Mouse (Mus musculus): ENCODE results near the gene Tmco4. TPM values are rescaled to one million over a fixed set of nuclear protein-coding genes. Genes with fewer than 3 reads are reported as not detected.
"Not testable (repeated sequence)": the region's sequence is repeated elsewhere in the genome, so short reads cannot be mapped to it uniquely, and the experiment has no call there.

Tmco4 gene
- polyA plus RNA-seq, 1 experiment from 2014 or later = 1.1 TPM

DNA sequence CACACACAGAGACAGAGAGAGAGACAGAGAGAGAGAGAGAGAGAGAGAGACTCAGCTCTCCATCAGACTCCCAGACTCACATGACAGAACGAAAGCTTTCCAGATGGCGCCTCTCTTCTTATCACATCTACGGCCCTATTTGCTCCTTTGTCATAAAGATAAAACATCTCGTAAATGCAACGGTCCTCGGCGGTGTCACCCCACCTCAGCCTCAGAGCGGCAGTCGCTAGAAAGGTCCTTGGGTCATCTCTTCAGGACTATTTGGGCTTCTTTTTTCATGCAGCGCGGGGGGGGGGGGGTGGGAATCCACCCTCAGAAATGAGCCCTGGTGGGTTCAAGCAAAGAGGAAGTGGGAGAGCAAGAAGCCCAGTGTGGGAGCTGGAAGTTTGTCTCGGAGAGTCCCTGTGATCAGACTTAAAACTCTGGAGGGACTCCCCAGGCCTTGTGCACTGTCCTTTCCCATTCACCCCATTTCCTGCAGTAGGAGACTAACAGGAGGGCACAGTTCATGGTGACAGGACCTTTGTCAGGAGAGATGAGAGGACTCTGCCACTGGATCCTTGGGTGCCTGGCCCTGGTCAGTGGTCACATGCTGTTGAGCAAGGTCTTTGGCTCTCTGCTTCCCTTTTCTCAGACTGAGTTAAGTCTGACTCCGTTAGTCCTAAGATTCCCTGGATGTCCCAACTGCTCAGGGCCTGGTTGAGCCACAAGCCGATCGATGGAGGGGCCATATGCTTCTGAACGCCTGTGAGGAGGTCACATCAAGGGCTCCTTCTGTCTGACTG, 3.7 kb upstream of the Tmco4 start:
- WGBS = 66% methylated on average over 16 of the region's 16 CpGs
- H3K4me1 ChIP-seq (ENCODE audit: control insufficient read depth, insufficient read depth, low read length) = peaks cover 4% of the 10 kb centered on the region; the same call in 1 of the 2 replicates
- no peak overlapping the region for H3K4me3 ChIP-seq (ENCODE audit: low read depth, low read length)
- no peak overlapping the region for H3K9ac ChIP-seq (replicated peaks; ENCODE audit: low read depth, low read length)
- ATAC-seq (ENCODE audit: low read depth) = no peak
- H3K4me2 ChIP-seq (ENCODE audit: low read depth, low read length) = no peak overlapping the region
- no peaks in the 10 kb centered on the region for H3K27me3 ChIP-seq (ENCODE audit: control insufficient read depth, insufficient read depth, low read length)
- no peaks in the 10 kb centered on the region for H3K9me3 ChIP-seq (ENCODE audit: control insufficient read depth, low read length)
- no peaks in the 10 kb centered on the region for H3K36me3 ChIP-seq (ENCODE audit: control insufficient read depth, insufficient read depth, low read length)
- no peak overlapping the region for H3K27ac ChIP-seq (ENCODE audit: low read depth, low read length)

DNA sequence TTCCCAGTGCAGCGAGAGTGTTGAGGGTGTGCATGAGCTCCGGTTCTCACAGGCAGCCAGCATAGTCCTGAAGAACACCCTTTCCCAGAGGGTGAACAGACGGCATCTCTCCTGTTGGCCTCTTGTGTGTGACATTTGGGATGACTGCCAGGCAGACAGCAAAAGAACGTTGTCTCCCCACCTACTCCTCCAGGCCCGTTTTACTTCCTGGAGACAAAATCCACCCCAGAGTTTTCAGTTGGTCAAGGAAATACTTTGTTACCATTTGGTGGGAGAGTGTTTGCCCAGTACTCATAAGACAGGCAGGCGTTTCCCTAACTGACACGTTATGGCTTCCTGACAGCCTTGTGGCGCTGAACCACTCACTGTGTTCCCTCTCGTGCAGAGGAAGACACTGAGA, 3.0 kb upstream of the Tmco4 start:
- no peak overlapping the region for H3K4me2 ChIP-seq (ENCODE audit: low read depth, low read length)
- no peak for ATAC-seq (ENCODE audit: low read depth)
- peaks cover 4% of the 10 kb centered on the region; the same call in 1 of the 2 replicates for H3K4me1 ChIP-seq (ENCODE audit: control insufficient read depth, insufficient read depth, low read length)
- H3K27ac ChIP-seq (ENCODE audit: low read depth, low read length) = no peak overlapping the region
- no peaks in the 10 kb centered on the region for H3K9me3 ChIP-seq (ENCODE audit: control insufficient read depth, low read length)
- H3K36me3 ChIP-seq (ENCODE audit: control insufficient read depth, insufficient read depth, low read length) = no peaks in the 10 kb centered on the region
- 76% methylated on average over 9 of the region's 9 CpGs for WGBS
- H3K4me3 ChIP-seq (ENCODE audit: low read depth, low read length) = no peak overlapping the region
- no peak overlapping the region for H3K9ac ChIP-seq (replicated peaks; ENCODE audit: low read depth, low read length)
- H3K27me3 ChIP-seq (ENCODE audit: control insufficient read depth, insufficient read depth, low read length) = no peaks in the 10 kb centered on the region

- Histone ChIP-seq H3K27me3 (ENCODE audit: control insufficient read depth, insufficient read depth, low read length) (no peaks in the 10 kb centered on the region), H3K9ac (replicated peaks; ENCODE audit: low read depth, low read length) (no peak overlapping the region), H3K36me3 (ENCODE audit: control insufficient read depth, insufficient read depth, low read length) (no peaks in the 10 kb centered on the region), H3K4me1 (ENCODE audit: control insufficient read depth, insufficient read depth, low read length) (peaks cover 4% of the 10 kb centered on the region; the same call in 1 of the 2 replicates), H3K27ac (ENCODE audit: low read depth, low read length) (no peak overlapping the region), H3K4me2 (ENCODE audit: low read depth, low read length) (no peak overlapping the region), H3K4me3 (ENCODE audit: low read depth, low read length) (no peak overlapping the region), H3K9me3 (ENCODE audit: control insufficient read depth, low read length) (no peaks in the 10 kb centered on the region)
- no peak for ATAC-seq (ENCODE audit: low read depth)
- 91% methylated on average over 6 of the region's 6 CpGs for WGBS
These were observed 1.3 kb upstream of the Tmco4 start for GRCm38 (mm10) chr4:138971371-138971770.

DNA sequence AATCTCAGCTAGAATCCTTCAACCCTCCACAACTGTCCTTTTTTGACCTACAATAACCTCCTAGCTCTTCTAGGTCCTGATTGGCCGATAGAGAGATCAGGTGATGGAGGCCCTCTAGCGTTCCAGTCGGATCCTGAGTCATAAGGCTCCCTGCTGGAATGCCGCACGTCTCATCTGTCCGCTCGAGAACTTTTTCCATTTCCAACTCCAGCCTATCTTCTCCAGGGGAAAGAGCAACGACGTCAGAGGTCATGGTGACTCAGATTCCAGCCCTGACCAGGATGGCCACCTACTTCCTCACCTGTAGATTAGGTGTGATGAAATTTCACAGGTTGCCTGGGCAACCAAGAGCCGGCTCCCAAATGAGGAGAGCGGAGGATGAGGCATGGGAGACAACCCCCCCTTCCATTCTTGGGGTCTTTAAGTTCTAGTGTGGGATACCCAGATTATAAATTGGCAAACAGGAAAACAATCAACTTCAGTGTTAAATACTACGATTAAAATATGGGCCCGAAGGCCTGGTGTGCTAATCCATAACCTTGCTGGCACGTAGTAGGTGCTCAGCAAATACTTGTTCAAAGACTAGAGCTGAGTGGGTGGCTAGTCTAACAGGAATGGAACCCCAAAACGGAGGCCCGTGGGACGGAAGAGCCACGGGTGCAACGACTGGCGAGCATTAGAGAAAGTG, 405 bp upstream of the Tmco4 start:
- H3K9me3 ChIP-seq (ENCODE audit: control insufficient read depth, low read length) = no peaks in the 10 kb centered on the region
- H3K36me3 ChIP-seq (ENCODE audit: control insufficient read depth, insufficient read depth, low read length) = no peaks in the 10 kb centered on the region
- H3K9ac ChIP-seq (replicated peaks; ENCODE audit: low read depth, low read length) = peak overlapping the region; percentile 54; the same call in 1 of the 2 replicates
- no peak for ATAC-seq (ENCODE audit: low read depth)
- WGBS = 24% methylated on average over 20 of the region's 20 CpGs
- no peaks in the 10 kb centered on the region for H3K27me3 ChIP-seq (ENCODE audit: control insufficient read depth, insufficient read depth, low read length)
- peaks cover 4% of the 10 kb centered on the region; the same call in 1 of the 2 replicates for H3K4me1 ChIP-seq (ENCODE audit: control insufficient read depth, insufficient read depth, low read length)
- H3K4me3 ChIP-seq (ENCODE audit: low read depth, low read length) = peak overlapping the region; percentile 38
- H3K4me2 ChIP-seq (ENCODE audit: low read depth, low read length) = peak overlapping the region; percentile 76
- no peak overlapping the region for H3K27ac ChIP-seq (ENCODE audit: low read depth, low read length)

GRCm38 (mm10) chr4:138973719-138974115, 1.0 kb downstream of the Tmco4 start:
- ATAC-seq (ENCODE audit: low read depth) = no peak
- WGBS = 56% methylated on average over 3 of the region's 3 CpGs
- Histone ChIP-seq H3K27ac (ENCODE audit: low read depth, low read length) (no peak overlapping the region), H3K4me1 (ENCODE audit: control insufficient read depth, insufficient read depth, low read length) (peaks cover 4% of the 10 kb centered on the region; the same call in 1 of the 2 replicates), H3K36me3 (ENCODE audit: control insufficient read depth, insufficient read depth, low read length) (no peaks in the 10 kb centered on the region), H3K4me3 (ENCODE audit: low read depth, low read length) (peak overlapping the region; percentile 38), H3K4me2 (ENCODE audit: low read depth, low read length) (peak overlapping the region; percentile 76), H3K9me3 (ENCODE audit: control insufficient read depth, low read length) (no peaks in the 10 kb centered on the region), H3K27me3 (ENCODE audit: control insufficient read depth, insufficient read depth, low read length) (no peaks in the 10 kb centered on the region), H3K9ac (replicated peaks; ENCODE audit: low read depth, low read length) (peak overlapping the region; percentile 54; the same call in 1 of the 2 replicates)

- 90% methylated on average over 2 of the region's 2 CpGs for WGBS
- not testable (repeated sequence) for H3K4me3 ChIP-seq (ENCODE audit: low read depth, low read length); H3K27me3 ChIP-seq (ENCODE audit: control insufficient read depth, insufficient read depth, low read length); ATAC-seq (ENCODE audit: low read depth); H3K36me3 ChIP-seq (ENCODE audit: control insufficient read depth, insufficient read depth, low read length); H3K4me1 ChIP-seq (ENCODE audit: control insufficient read depth, insufficient read depth, low read length); H3K4me2 ChIP-seq (ENCODE audit: low read depth, low read length); H3K27ac ChIP-seq (ENCODE audit: low read depth, low read length); H3K9ac ChIP-seq (replicated peaks; ENCODE audit: low read depth, low read length); H3K9me3 ChIP-seq (ENCODE audit: control insufficient read depth, low read length)
These were observed 1.9 kb downstream of the Tmco4 start for GRCm38 (mm10) chr4:138974540-138974939.

GRCm38 (mm10) chr4:138975194-138975593, 2.5 kb downstream of the Tmco4 start:
- WGBS = 71% methylated on average over 3 of the region's 3 CpGs
- Histone ChIP-seq H3K4me3 (ENCODE audit: low read depth, low read length) (no peak overlapping the region), H3K4me2 (ENCODE audit: low read depth, low read length) (no peak overlapping the region), H3K4me1 (ENCODE audit: control insufficient read depth, insufficient read depth, low read length) (peaks cover 4% of the 10 kb centered on the region; the same call in 1 of the 2 replicates), H3K36me3 (ENCODE audit: control insufficient read depth, insufficient read depth, low read length) (no peaks in the 10 kb centered on the region), H3K27me3 (ENCODE audit: control insufficient read depth, insufficient read depth, low read length) (no peaks in the 10 kb centered on the region), H3K9me3 (ENCODE audit: control insufficient read depth, low read length) (no peaks in the 10 kb centered on the region), H3K27ac (ENCODE audit: low read depth, low read length) (no peak overlapping the region), H3K9ac (replicated peaks; ENCODE audit: low read depth, low read length) (no peak overlapping the region)
- no peak for ATAC-seq (ENCODE audit: low read depth)

- ATAC-seq (ENCODE audit: low read depth) = no peak
- no peaks in the 10 kb centered on the region for H3K9me3 ChIP-seq (ENCODE audit: control insufficient read depth, low read length)
- H3K27me3 ChIP-seq (ENCODE audit: control insufficient read depth, insufficient read depth, low read length) = no peaks in the 10 kb centered on the region
- 84% methylated on average over 6 of the region's 6 CpGs for WGBS
- H3K4me3 ChIP-seq (ENCODE audit: low read depth, low read length) = no peak overlapping the region
- no peak overlapping the region for H3K9ac ChIP-seq (replicated peaks; ENCODE audit: low read depth, low read length)
- no peaks in the 10 kb centered on the region for H3K36me3 ChIP-seq (ENCODE audit: control insufficient read depth, insufficient read depth, low read length)
- no peak overlapping the region for H3K4me2 ChIP-seq (ENCODE audit: low read depth, low read length)
- H3K4me1 ChIP-seq (ENCODE audit: control insufficient read depth, insufficient read depth, low read length) = peaks cover 4% of the 10 kb centered on the region; the same call in 1 of the 2 replicates
- no peak overlapping the region for H3K27ac ChIP-seq (ENCODE audit: low read depth, low read length)
These were observed 3.4 kb downstream of the Tmco4 start for GRCm38 (mm10) chr4:138976046-138976445.

- no peak overlapping the region for H3K4me3 ChIP-seq (ENCODE audit: low read depth, low read length)
- no peaks in the 10 kb centered on the region for H3K9me3 ChIP-seq (ENCODE audit: control insufficient read depth, low read length)
- H3K27ac ChIP-seq (ENCODE audit: low read depth, low read length) = no peak overlapping the region
- H3K27me3 ChIP-seq (ENCODE audit: control insufficient read depth, insufficient read depth, low read length) = no peaks in the 10 kb centered on the region
- WGBS = 92% methylated on average over 8 of the region's 8 CpGs
- H3K4me2 ChIP-seq (ENCODE audit: low read depth, low read length) = no peak overlapping the region
- H3K9ac ChIP-seq (replicated peaks; ENCODE audit: low read depth, low read length) = no peak overlapping the region
- ATAC-seq (ENCODE audit: low read depth) = no peak
- H3K36me3 ChIP-seq (ENCODE audit: control insufficient read depth, insufficient read depth, low read length) = no peaks in the 10 kb centered on the region
- H3K4me1 ChIP-seq (ENCODE audit: control insufficient read depth, insufficient read depth, low read length) = no peaks in the 10 kb centered on the region
These were observed 7.3 kb downstream of the Tmco4 start for GRCm38 (mm10) chr4:138980021-138980420.
